Mouse (Mus musculus) megakaryocyte, embryonic 14.5 days (primary cell): ENCODE measurements around the gene Pde11a.

Experiments used
- FLI1 ChIP-seq: IDR thresholded peaks from 2 replicates; pipeline ENCODE4 v1.6.1; 2012; ENCODE audit warnings: low read length, inconsistent platforms, mixed read lengths
- GATA1 ChIP-seq: IDR thresholded peaks from 3 replicates; pipeline ENCODE4 v1.6.1; 2012; ENCODE audit warnings: mixed read lengths, low read length, inconsistent platforms, borderline replicate concordance

DNA sequence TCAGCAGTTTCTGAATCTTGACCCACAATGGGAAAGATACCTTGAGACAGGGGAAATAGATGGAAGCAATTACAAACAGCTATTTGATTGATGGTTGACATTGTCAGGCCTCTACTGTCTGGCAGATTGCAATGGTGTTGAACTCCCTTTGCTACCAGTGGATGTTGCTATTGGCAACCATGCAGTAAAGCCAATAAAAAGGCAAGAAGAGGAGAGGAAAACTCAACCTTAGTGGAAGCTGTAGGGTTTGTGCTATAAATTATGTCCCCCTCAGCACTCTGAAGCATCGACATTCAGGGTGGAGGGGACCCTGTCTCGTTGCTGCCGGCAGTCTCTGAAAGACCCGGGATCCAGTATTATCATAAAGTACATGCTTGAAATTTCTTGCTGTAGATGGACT lies 350.2 kb downstream of the Pde11a start:
- TF ChIP-seq GATA1, result no peak
- TF ChIP-seq FLI1, result no peak
